In the genomic region with DNA sequence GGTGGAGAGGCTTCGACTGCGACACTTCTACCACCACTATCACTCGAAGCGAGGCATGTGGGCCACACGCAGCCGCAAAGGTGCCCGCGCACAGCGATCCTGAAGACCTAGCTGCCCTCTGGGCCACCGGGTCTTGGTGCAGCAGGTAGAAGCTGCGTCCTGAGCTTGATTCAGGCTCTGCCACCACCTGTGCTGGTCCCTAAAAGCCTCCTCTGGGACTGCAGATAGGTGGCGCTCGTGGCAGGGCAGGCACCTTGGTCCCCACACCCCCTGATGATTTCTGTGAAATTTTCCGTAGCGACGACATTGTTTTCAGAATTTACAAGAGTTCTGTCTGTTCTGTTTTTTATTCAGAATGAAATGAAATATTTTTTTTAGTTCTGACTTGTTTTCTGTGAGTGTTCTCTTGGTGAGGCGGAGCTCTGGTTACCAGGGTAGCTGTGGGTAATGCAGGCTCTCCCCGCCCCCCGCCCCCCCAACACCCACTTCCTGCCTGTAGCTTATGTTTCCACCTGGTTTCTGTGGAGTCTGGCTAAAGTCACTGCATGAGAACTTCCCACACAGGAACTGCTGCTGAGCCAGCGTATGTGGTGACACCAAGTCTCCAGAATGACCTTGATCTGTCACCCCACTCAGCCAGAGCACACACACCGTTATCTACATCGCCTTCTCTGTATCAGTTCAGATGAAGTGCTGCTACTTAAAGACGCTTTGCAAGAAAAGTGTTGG, we compare ENCODE assay signal across 9 mouse cellular contexts. TPM values are rescaled to one million over a fixed set of nuclear protein-coding genes. Genes with fewer than 3 reads are reported as not detected.
A peak's percentile ranks its signal among the peaks of the same experiment; 100 is the strongest.
DNase-seq lines count a peak whose midpoint lies in the region; ATAC-seq and TF ChIP-seq lines count a peak whose summit lies in the region.
"Had no signal": no experiment of that assay in that cellular context is flagged by ENCODE, and none has a peak within 500 bp of the region (broad histone marks: within the 10 kb centered on the region; RNA-seq: fewer than 3 reads in every experiment).

No protein-coding gene starts in this region.

- H3K4me3 ChIP-seq in heart, embryonic 15.5 days, result no peak overlapping the region
- no peak overlapping the region for H3K4me3 ChIP-seq in cortical plate, adult 2 months (ENCODE audit: insufficient read depth, low read length)
- H3K4me3 ChIP-seq in liver, embryonic 12.5 days, result no peak overlapping the region
- no peak overlapping the region for H3K4me3 ChIP-seq in stomach, embryonic 16.5 days (replicated peaks; ENCODE audit: low read length)
- H3K4me3 ChIP-seq: liver, embryonic 15.5 days had no signal

- DNase-seq in heart, postnatal 14 days, result no peak
- DNase-seq in CD4-positive helper T cell, adult 2 months (ENCODE audit: low read depth, low spot score), result peak; percentile 94
- DNase-seq in cerebellum, postnatal 14 days, result no peak
- no peak for DNase-seq in right cerebral cortex, postnatal 25 days

- 0 out of 2 replicates have a peak overlapping the region, but pooled peaks have one; percentile 16 for H3K4me2 ChIP-seq in heart, embryonic 15.5 days
- H3K4me2 ChIP-seq in liver, embryonic 12.5 days, result peak overlapping the region; percentile 20
- 0 out of 2 replicates have a peak overlapping the region, but pooled peaks have one; percentile 4 for H3K4me2 ChIP-seq in stomach, embryonic 16.5 days (ENCODE audit: low read depth, low read length)
- H3K4me2 ChIP-seq: liver, embryonic 15.5 days had no signal

- peaks cover 15% of the 10 kb centered on the region for H3K4me1 ChIP-seq in heart, embryonic 15.5 days (replicated peaks)
- H3K4me1 ChIP-seq in cortical plate, adult 2 months (ENCODE audit: control insufficient read depth, insufficient read depth, low read length), result peaks cover 6% of the 10 kb centered on the region
- H3K4me1 ChIP-seq in liver, embryonic 12.5 days, result peaks cover 21% of the 10 kb centered on the region; the same call in 1 of the 2 replicates
- peaks cover 4% of the 10 kb centered on the region; the same call in 1 of the 2 replicates for H3K4me1 ChIP-seq in stomach, embryonic 16.5 days (ENCODE audit: control insufficient read depth, insufficient read depth, low read length)

- no peak overlapping the region for H3K9ac ChIP-seq in heart, embryonic 15.5 days
- no peak overlapping the region for H3K9ac ChIP-seq in liver, embryonic 12.5 days
- H3K9ac ChIP-seq in stomach, embryonic 16.5 days (ENCODE audit: low read length), result no peak overlapping the region; the same call in 1 of the 2 replicates
- H3K9ac ChIP-seq: liver, embryonic 15.5 days had no signal

- peak; percentile 60 for TF ChIP-seq CTCF in cortical plate, adult 2 months (IDR thresholded peaks at IDR 0.05; ENCODE audit: extremely low read depth, insufficient read depth, low read length)

- WGBS in heart, embryonic 15.5 days, result 17% methylated on average over 23 of the region's 23 CpGs
- 17% methylated on average over 23 of the region's 23 CpGs for WGBS in liver, embryonic 12.5 days (ENCODE audit: insufficient replicate concordance)
- WGBS in stomach, embryonic 16.5 days, result 26% methylated on average over 23 of the region's 23 CpGs

- H3K27me3 ChIP-seq in heart, embryonic 15.5 days, result peaks cover 71% of the 10 kb centered on the region
- H3K27me3 ChIP-seq in liver, embryonic 12.5 days (replicated peaks), result peaks cover 84% of the 10 kb centered on the region
- peaks cover 12% of the 10 kb centered on the region for H3K27me3 ChIP-seq in stomach, embryonic 16.5 days (ENCODE audit: control insufficient read depth, insufficient read depth, low read length)

- TF ChIP-seq POLR2A in cortical plate, adult 2 months (IDR thresholded peaks at IDR 0.05; ENCODE audit: extremely low read depth, insufficient read depth, low read length), result no peak

- H3K9me3 ChIP-seq in heart, embryonic 15.5 days (replicated peaks), result no peaks in the 10 kb centered on the region
- H3K9me3 ChIP-seq in liver, embryonic 12.5 days (replicated peaks), result no peaks in the 10 kb centered on the region
- no peaks in the 10 kb centered on the region for H3K9me3 ChIP-seq in stomach, embryonic 16.5 days (replicated peaks; ENCODE audit: control insufficient read depth, low read length)
- H3K9me3 ChIP-seq: liver, embryonic 15.5 days had no signal

- H3K27ac ChIP-seq in heart, embryonic 15.5 days, result no peak overlapping the region
- H3K27ac ChIP-seq in cortical plate, adult 2 months (ENCODE audit: insufficient read depth, low read length), result peak overlapping the region; percentile 74; the same call in 1 of the 2 replicates
- H3K27ac ChIP-seq in liver, embryonic 12.5 days, result no peak overlapping the region
- no peak overlapping the region for H3K27ac ChIP-seq in stomach, embryonic 16.5 days (ENCODE audit: low read length)
- H3K27ac ChIP-seq: liver, embryonic 15.5 days had no signal

- H3K36me3 ChIP-seq in heart, embryonic 15.5 days, result no peaks in the 10 kb centered on the region
- no peaks in the 10 kb centered on the region for H3K36me3 ChIP-seq in liver, embryonic 12.5 days
- H3K36me3 ChIP-seq in stomach, embryonic 16.5 days (ENCODE audit: control insufficient read depth, insufficient read depth, low read length), result no peaks in the 10 kb centered on the region
- H3K36me3 ChIP-seq: liver, embryonic 15.5 days had no signal

- intact Hi-C loops in heart, postnatal 14 days (cut with DNase I), result loop anchor here (5.0 kb wide), 3 partner anchors 105 to 225 kb away; partner anchors contain the start of genes Odf3 and Scgb1c1

- ATAC-seq in heart, embryonic 15.5 days (replicated peaks; ENCODE audit: insufficient number of reproducible peaks, insufficient read depth, low FRiP score, low read depth), result peak; percentile 40
- no peak for ATAC-seq in liver, embryonic 12.5 days
- ATAC-seq in stomach, embryonic 16.5 days (ENCODE audit: insufficient read depth, low FRiP score), result peak; percentile 26; the same call in 1 of the 2 replicates

RNA-seq across cellular contexts. Expression of gene Pkp3, which starts 5.8 kb away (rescaled TPM):
- polyA plus RNA-seq in heart, embryonic 15.5 days (2015; fragmentation: Nextera tagmentation; extraction: Ambion mirVana), result 0.97 and 5.9 TPM in 2 replicates
- total RNA-seq in heart, postnatal 14 days (2021), result under 1 TPM; 0.43 to 0.95 TPM
- polyA plus RNA-seq in cortical plate, adult 2 months (2012; rRNA removed), result 0.06 and 0.15 TPM in 2 replicates
- polyA plus RNA-seq in liver, embryonic 12.5 days (2016; fragmentation: Nextera tagmentation; extraction: Ambion mirVana), result 0.71 and 1.1 TPM in 2 replicates
- 74.2 and 103 TPM in 2 replicates for polyA plus RNA-seq in stomach, embryonic 16.5 days (2015; fragmentation: Nextera tagmentation; extraction: Ambion mirVana)

RNA-seq across cellular contexts. Expression of gene B4galnt4, which starts 11.3 kb away (rescaled TPM):
- polyA plus RNA-seq in heart, embryonic 15.5 days (2015; fragmentation: Nextera tagmentation; extraction: Ambion mirVana), result 1.0 and 2.0 TPM in 2 replicates
- under 1 TPM; 0.07 to 0.14 TPM for total RNA-seq in heart, postnatal 14 days (2021)
- polyA plus RNA-seq in cortical plate, adult 2 months (2012; rRNA removed), result 109 and 125 TPM in 2 replicates
- 1.9 and 2.3 TPM in 2 replicates for polyA plus RNA-seq in liver, embryonic 12.5 days (2016; fragmentation: Nextera tagmentation; extraction: Ambion mirVana)
- 4.9 and 5.1 TPM in 2 replicates for polyA plus RNA-seq in stomach, embryonic 16.5 days (2015; fragmentation: Nextera tagmentation; extraction: Ambion mirVana)

RNA-seq across cellular contexts. Expression of gene Sigirr, which starts 28.2 kb away (rescaled TPM):
- polyA plus RNA-seq in heart, embryonic 15.5 days (2015; fragmentation: Nextera tagmentation; extraction: Ambion mirVana), result 3.6 and 5.6 TPM in 2 replicates
- total RNA-seq in heart, postnatal 14 days (2021), result 1 to 10 TPM; 8.0 to 8.1 TPM
- 4.0 and 4.3 TPM in 2 replicates for polyA plus RNA-seq in cortical plate, adult 2 months (2012; rRNA removed)
- 16.0 and 16.5 TPM in 2 replicates for polyA plus RNA-seq in liver, embryonic 12.5 days (2016; fragmentation: Nextera tagmentation; extraction: Ambion mirVana)
- 14.1 and 14.7 TPM in 2 replicates for polyA plus RNA-seq in stomach, embryonic 16.5 days (2015; fragmentation: Nextera tagmentation; extraction: Ambion mirVana)

RNA-seq across cellular contexts. Expression of gene Gm17387, which starts 43.2 kb away (rescaled TPM):
- not detected in 2 replicates for polyA plus RNA-seq in heart, embryonic 15.5 days (2015; fragmentation: Nextera tagmentation; extraction: Ambion mirVana)
- total RNA-seq in heart, postnatal 14 days (2021), result not detected
- not detected in 2 replicates for polyA plus RNA-seq in cortical plate, adult 2 months (2012; rRNA removed)
- not detected in 2 replicates for polyA plus RNA-seq in liver, embryonic 12.5 days (2016; fragmentation: Nextera tagmentation; extraction: Ambion mirVana)
- polyA plus RNA-seq in stomach, embryonic 16.5 days (2015; fragmentation: Nextera tagmentation; extraction: Ambion mirVana), result not detected in 2 replicates
- polyA plus RNA-seq: liver, embryonic 15.5 days had no signal

RNA-seq across cellular contexts. Expression of gene Ano9, which starts 45.4 kb away (rescaled TPM):
- 0.16 and 0.82 TPM in 2 replicates for polyA plus RNA-seq in heart, embryonic 15.5 days (2015; fragmentation: Nextera tagmentation; extraction: Ambion mirVana)
- total RNA-seq in heart, postnatal 14 days (2021), result under 1 TPM; 0.10 to 0.29 TPM
- polyA plus RNA-seq in cortical plate, adult 2 months (2012; rRNA removed), result 0.08 TPM in 1 of 2 replicates, not detected in the other
- polyA plus RNA-seq in liver, embryonic 12.5 days (2016; fragmentation: Nextera tagmentation; extraction: Ambion mirVana), result 0.15 and 0.19 TPM in 2 replicates
- 22.5 and 26.2 TPM in 2 replicates for polyA plus RNA-seq in stomach, embryonic 16.5 days (2015; fragmentation: Nextera tagmentation; extraction: Ambion mirVana)

Comparison
In these comparisons a context has a peak if more than half of its experiments do, and no peak if none do; other contexts are left out.
1. RNA of gene Pkp3, which starts 5.8 kb away (polyA plus RNA-seq): 74.2 to 103 TPM in stomach, embryonic 16.5 days; 0.71 to 1.1 TPM in liver, embryonic 12.5 days, 0.97 to 5.9 TPM in heart, embryonic 15.5 days and 0.06 to 0.15 TPM in cortical plate, adult 2 months; every median in the first group is over 10 times any median in the second.
2. RNA of gene B4galnt4, which starts 11.3 kb away (polyA plus RNA-seq): 109 to 125 TPM in cortical plate, adult 2 months; 4.9 to 5.1 TPM in stomach, embryonic 16.5 days, 1.9 to 2.3 TPM in liver, embryonic 12.5 days and 1.0 to 2.0 TPM in heart, embryonic 15.5 days; every median in the first group is over 10 times any median in the second.
3. Peak in every context shown above with its lines, with median percentiles within 50 percentile points of each other: H3K4me2 ChIP-seq.